Mouse (Mus musculus): ENCODE data around the gene Npnt.

DNA sequence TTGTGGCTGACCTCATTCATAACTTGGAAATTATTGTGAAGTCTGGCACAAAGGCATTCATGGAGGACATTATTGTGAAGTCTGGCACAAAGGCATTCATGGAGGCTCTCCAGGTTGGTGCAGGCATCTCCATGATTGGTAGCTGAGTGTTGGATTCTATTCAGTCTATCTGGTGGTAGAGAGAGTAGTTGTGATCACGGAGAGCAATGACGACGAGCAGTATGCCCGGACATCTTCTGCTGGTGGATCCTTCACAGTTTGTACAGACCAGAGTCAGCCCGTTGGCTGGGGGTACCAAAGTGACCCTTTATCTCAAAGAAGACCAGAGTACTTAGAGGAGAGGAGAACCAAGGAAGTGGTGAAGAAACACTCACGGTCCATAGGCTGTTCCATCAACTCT is 107.4 kb downstream of the Npnt start:
- TF ChIP-seq POLR2A (IDR thresholded peaks at IDR 0.05; ENCODE audit: insufficient read depth, low read length) (no peak), CTCF (IDR thresholded peaks at IDR 0.05; ENCODE audit: low read depth, low read length) (no peak), EP300 (IDR thresholded peaks at IDR 0.05; ENCODE audit: insufficient read depth, low read depth, low read length) (no peak)
